Mouse (Mus musculus): ENCODE data around the gene Arglu1. TPM values are rescaled to one million over a fixed set of nuclear protein-coding genes. Genes with fewer than 3 reads are reported as not detected.

Gene Arglu1
- polyA plus RNA-seq, 1 experiment = 10.5 TPM

GRCm38 (mm10) chr8:8619221-8620194 is 70.8 kb downstream of the Arglu1 start:
- no peak for TF ChIP-seq GATA1 (IDR thresholded peaks at IDR 0.05; ENCODE audit: low read length)
- Histone ChIP-seq H3K27me3 (ENCODE audit: control insufficient read depth) (no peaks in the 10 kb centered on the region), H3K4me3 (replicated peaks) (no peak overlapping the region), H3K4me1 (ENCODE audit: control insufficient read depth) (no peaks in the 10 kb centered on the region), H3K36me3 (ENCODE audit: control insufficient read depth) (no peaks in the 10 kb centered on the region), H3K9me3 (ENCODE audit: control insufficient read depth, low read length) (no peaks in the 10 kb centered on the region)

Other genes with a start within 250 kb of the Arglu1 start
- gene Efnb2, start 29.3 kb downstream of the Arglu1 start, polyA plus RNA-seq (2012) = 0.01 and 0.02 TPM in 2 replicates